Mouse (Mus musculus) cerebellum, adult (tissue): ENCODE data around the gene Mettl24.

Experiments
- ATAC-seq: cut with Nextera tagmentation; 2 replicates; pipeline ENCODE4 v1.9.2; 2017; ENCODE audit warnings: mild to moderate bottlenecking, moderate library complexity, mixed read lengths; ENCODE audit not compliant: insufficient number of reproducible peaks, low FRiP score, low TSS enrichment

Mettl24 gene

GRCm38 (mm10) chr10:40682470-40682869, 612 bp upstream of the Mettl24 start:
- ATAC-seq: peak; percentile 27; the same call in 1 of the 2 replicates

GRCm38 (mm10) chr10:40683868-40684253, 779 bp downstream of the Mettl24 start:
- no peak for ATAC-seq

GRCm38 (mm10) chr10:40684326-40684725, 1.2 kb downstream of the Mettl24 start:
- ATAC-seq: no peak

- ATAC-seq: no peak
Measured at GRCm38 (mm10) chr10:40685641-40686040, 2.6 kb downstream of the Mettl24 start.

- no peak for ATAC-seq
Measured at GRCm38 (mm10) chr10:40686976-40687375, 3.9 kb downstream of the Mettl24 start.

- no peak for ATAC-seq
Measured at GRCm38 (mm10) chr10:40687407-40687806, 4.3 kb downstream of the Mettl24 start.

- no peak for ATAC-seq
Measured at GRCm38 (mm10) chr10:40688266-40688665, 5.2 kb downstream of the Mettl24 start.

GRCm38 (mm10) chr10:40688873-40689272, 5.8 kb downstream of the Mettl24 start:
- no peak for ATAC-seq

- no peak for ATAC-seq
Measured at GRCm38 (mm10) chr10:40698652-40699051, 15.6 kb downstream of the Mettl24 start.

GRCm38 (mm10) chr10:40711127-40711526, 28.0 kb downstream of the Mettl24 start:
- ATAC-seq: no peak

GRCm38 (mm10) chr10:40713018-40713608, 30.0 kb downstream of the Mettl24 start:
- ATAC-seq: no peak

- no peak for ATAC-seq
Measured at GRCm38 (mm10) chr10:40713829-40714228, 30.7 kb downstream of the Mettl24 start.

- ATAC-seq: no peak
Measured at GRCm38 (mm10) chr10:40715151-40715550, 32.1 kb downstream of the Mettl24 start.

- ATAC-seq: no peak
Measured at GRCm38 (mm10) chr10:40716296-40716695, 33.2 kb downstream of the Mettl24 start.

- ATAC-seq: no peak
Measured at GRCm38 (mm10) chr10:40716713-40717112, 33.6 kb downstream of the Mettl24 start.

GRCm38 (mm10) chr10:40718362-40718761, 35.3 kb downstream of the Mettl24 start:
- no peak for ATAC-seq

- no peak for ATAC-seq
Measured at GRCm38 (mm10) chr10:40719062-40719461, 36.0 kb downstream of the Mettl24 start.

- ATAC-seq: no peak
Measured at GRCm38 (mm10) chr10:40720883-40721282, 37.8 kb downstream of the Mettl24 start.

GRCm38 (mm10) chr10:40724342-40724741, 41.3 kb downstream of the Mettl24 start:
- no peak for ATAC-seq

- ATAC-seq: no peak
Measured at GRCm38 (mm10) chr10:40725066-40725465, 42.0 kb downstream of the Mettl24 start.

GRCm38 (mm10) chr10:40725471-40725870, 42.4 kb downstream of the Mettl24 start:
- no peak for ATAC-seq

GRCm38 (mm10) chr10:40726288-40726902, 43.3 kb downstream of the Mettl24 start:
- ATAC-seq: no peak
